Mouse (Mus musculus) right cerebral cortex, adult 18-20 months (tissue): ENCODE measurements at regions not wholly inside any gene's neighbourhood (a gene's known extent, or its start where the extent isn't known, plus 50 kb on each side); places are given as distances from the start of the nearest gene placed in this dataset.
"Not testable (repeated sequence)": the region's sequence is repeated elsewhere in the genome, so short reads cannot be mapped to it uniquely, and the experiment has no call there.

ENCODE experiments used
- DNase-seq: peaks from one replicate; pipeline ENCODE4 v3.0.0; 2022; ENCODE audit warnings: mixed read lengths

DNA sequence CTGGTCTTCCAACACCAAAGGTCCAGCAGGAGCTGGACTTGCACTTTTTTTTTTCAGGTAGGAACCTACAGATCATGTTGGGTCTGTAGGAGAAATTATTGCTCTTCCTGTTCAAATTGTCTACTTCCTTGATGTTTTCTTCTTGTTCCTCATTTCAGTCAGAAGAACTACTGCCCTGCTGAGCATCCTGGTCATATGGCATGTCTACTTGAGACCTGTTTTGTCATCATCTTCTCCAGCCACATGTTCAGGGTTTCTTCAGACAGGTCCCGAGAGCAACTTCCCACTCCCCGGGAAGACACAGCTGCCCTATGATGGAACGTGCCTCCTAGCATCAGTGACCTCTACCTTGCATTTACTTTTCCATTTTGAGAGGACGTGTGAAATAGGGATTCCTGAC, 132.6 kb upstream of the Klf4 start:
- DNase-seq: no peak

DNA sequence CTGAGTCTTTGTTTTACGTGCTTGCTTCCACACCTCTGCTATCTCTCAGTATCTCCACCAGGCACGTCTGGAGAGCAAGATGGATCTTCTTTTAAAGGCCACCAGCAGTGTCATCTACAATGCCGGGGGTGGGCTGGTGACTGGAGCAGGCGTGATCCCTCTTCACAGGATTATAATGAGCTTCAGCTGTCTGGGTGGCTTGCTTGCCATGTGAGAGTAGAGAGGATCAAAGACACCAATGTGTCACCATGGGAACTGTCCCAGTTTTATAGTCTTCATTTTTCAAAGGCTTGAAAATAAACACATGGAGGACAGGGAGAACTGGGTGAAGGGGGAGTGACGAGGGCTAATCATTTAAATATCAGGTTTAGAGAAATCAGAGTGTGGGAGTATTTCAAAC, 131.6 kb upstream of the Klf4 start:
- peak; percentile 21 for DNase-seq

DNA sequence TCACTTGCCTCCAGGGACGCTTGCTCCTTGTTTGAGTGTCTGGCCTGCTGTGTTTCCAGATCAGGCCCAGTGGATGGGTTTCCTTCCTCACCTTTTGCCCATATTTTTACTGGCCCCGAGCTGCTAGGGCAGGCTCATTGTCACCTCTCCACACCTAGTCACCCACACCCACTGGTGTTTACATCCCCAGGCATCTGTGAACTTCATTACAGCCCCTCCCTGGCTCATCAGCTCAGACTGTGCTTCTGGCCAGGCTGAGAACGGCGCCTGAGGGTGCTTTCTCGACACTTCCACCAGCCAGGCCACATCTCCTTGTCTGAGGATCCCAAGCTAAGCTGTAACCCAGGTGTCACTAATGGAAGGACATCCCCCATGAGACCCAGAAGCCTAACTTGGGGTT, 129.8 kb upstream of the Klf4 start:
- DNase-seq: no peak

DNA sequence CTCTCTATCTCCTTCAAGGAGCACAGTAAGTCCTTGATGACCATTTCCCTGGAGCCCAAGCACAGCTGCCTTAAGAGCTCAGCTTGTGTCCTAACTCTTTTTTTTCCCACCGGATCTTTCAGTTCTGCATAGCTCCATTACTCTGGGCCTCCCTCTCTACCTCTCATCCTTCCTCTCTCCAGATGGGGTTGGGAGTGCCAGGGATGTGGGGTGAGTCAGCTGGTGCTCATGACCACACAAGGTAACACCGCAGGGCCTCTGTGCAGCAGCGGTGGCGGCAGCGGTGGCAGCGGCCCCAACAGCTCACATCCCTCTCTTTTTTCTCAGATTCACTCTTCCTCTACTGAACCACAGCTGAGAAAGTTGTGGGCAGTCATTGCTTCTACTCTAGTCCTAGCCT, 126.6 kb upstream of the Klf4 start:
- DNase-seq: no peak

DNA sequence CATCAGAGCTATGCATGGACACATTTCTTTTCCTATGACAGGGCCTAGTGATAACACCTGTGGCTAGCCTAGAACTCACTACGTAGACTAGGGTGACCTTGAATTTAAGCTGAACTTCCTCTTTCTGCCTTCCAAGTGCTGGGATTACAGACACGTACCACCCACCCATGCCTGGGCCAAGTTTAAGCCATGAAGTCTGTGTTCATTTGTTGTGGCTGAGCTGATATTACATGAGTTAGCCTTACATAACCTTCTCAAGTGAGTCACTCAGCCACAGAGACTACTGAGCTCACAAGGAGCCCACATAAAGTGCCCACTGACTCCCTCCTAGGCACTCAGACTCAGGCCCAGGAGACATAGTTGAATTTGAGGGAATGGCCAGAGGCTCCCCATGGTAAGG, 123.1 kb upstream of the Klf4 start:
- DNase-seq: no peak

DNA sequence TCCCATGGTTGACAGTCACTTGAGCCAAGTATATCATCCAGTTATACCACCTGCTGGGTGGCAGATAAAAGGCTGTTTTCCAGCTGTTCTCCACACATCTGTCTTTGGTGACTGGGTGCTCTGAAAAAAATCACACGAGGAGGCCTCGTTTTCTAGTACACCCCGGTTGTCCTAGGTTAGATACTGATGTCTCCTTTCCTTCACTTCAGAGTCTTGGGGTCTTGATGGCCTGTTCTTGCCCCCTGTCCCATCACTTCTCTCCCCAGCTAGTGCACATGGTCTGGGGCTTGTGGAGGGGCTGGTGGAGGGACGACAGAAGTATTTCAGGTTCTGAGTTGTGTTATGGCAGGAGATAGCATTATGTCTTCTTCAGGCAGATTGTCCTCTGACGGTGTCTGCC, 120.4 kb upstream of the Klf4 start:
- DNase-seq: no peak

DNA sequence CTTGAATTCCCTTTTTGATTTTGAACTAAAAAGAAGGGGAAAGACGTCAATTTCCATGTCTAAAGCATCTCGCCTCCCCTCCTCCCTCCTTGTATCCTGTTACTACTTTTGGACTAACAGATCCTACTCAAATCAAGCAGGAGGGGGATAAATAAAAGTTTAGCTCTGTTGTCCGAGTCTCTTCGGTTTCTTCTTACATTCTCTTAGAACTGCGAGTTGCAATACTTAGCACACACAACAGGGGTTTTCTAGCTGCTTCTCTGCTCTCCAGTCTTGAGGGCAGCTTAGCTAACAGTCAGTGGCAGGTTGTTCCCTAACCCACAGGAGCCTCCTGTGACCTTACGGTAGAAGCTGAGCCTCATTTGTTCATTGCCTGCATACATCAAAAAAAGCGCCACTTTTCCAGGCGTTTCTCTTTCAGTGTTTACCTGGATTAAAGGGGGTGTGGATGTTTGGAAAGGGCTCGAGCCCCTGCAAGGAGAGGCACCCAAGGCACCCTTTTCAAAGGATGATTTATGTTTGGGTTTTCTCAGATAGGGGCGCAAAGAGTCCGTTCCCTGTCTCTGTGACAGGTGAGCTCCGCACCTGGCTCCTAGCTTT, 119.6 kb upstream of the Klf4 start:
- no peak for DNase-seq

DNA sequence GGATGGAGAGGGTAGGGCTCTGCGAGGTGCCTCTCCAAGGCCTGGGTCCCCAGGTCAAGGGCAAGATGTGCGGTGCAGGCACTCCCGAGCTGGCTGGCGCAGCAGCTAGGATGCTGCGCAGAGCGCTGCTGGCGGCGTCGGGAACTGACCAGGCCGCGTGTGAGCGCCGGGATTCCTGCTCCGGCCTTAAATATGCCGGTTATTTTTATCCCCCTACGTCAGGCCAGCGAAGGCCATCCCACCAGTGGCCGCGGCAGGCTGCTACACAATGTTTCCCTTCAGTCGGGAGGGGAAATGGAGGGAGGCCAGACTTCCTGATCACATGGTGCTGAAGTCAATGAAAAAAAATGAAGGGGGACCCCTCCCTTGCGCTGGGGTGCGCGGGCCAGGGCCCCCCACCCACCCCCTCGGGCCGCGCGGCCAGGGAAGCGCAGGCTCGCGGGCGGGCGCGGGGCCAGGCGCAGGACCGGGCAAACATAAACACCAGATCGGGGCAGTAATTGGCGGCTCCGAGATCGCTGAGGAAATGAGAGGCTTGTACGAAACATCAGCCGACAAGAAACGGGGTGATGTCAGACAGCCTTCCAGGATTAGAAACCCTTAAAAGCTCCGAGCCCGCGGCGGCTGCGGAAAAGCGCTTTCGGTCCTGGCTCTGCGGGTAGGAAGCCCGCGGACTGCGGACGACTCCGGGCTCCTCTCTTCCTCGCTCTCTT, 118.9 kb upstream of the Klf4 start:
- peak; percentile 86 for DNase-seq

DNA sequence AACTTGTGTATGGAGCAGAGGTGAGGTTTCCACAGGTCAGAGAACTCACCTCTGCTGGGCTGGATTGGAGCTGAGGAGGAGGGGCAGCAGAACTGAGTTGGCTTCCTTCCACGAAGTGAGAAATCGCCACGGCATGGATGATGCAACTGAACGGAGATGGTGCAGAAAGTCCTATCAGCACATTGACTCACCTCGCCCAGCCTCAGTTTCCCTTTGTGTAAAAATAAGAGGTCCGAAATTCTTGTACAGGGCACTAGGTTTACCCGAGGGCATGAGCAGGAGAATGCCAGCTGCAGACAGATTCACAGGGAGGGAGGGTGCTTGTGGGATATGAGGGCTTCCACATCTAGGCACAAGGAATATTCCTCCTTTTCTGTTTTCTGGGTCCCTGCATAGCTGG, 117.9 kb upstream of the Klf4 start:
- no peak for DNase-seq

DNA sequence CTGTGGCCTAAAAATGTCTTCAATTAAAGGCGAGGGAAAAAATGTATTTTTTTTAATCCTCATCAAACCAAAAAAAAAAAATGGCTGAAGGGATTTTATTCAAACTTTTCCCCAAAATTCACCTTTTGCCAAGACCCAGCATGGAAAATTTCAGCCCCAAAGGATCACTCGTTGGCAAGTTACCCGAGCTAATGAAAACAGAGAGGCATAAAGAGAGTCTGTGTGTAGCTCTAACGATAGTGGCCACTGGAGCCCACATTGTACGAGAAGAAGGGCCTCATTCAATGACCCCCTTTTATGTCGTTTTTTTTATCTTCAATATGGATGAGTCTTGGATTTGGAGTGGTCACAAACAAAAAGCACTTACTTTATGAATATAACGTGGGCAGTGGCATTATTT, 116.1 kb upstream of the Klf4 start:
- DNase-seq: no peak

DNA sequence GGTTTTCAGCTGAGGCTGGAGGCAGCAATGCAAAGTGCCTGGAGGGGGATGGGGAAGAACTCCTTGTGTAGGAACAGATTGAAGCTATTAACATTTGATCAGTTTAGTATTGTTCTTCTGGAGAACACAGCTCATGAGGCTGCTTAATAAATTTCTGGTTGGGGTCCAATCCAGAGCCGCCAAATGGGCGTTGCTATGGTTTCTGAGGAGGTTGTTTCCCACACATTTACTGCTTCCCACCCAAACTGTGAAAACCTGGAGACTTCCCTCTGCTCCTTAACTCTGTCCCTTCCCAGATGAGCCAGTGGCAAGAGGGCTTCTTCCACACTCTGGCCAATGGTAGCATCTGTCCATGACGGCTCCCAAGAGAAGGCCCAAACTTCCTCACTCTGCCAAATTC, 113.2 kb upstream of the Klf4 start:
- DNase-seq: no peak

DNA sequence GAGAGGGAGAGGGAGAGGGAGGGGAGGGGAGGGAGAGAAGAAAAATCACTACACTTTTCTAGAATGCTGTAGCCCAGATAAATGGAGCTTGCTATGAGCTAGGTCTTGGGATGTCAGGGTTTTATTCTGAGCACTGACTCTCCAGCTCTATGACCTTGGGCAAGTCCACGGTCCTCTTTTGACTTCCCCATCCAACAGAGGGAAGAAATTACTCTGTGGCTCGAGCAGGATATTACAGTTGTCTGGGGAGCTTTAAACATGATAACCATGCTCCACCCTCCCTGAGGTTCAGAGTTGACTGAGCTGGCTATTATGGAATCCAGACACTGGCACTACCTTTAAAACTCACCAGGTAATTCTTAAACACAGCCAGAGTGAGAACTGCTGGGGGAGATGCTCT, 112.6 kb upstream of the Klf4 start:
- DNase-seq: no peak

DNA sequence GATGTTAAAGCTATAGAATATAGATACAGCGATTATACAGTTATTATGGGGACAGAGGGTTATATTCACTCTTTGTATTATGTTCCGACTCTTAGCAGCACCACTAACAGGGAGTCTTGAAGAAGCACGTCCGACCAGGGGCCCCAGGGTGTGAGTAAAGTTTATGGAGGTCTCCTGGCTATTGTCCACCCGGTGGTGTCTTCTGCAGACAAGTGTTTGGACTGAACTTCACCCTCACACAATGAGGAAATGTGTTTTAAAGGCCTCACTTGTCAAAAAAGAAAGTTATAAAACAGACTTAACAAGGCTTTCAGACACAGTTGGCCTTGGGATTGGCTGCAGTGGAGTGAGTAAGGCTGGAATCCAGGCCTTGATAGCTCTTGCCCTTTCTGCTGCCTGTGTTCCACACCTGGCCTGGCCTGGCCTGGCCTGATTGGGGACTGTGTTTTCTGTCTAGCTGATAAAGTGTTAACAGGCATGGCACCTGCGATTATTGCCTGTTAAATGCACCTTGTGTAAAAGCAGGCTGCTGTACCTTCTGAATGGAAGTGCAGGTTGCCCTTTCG, 102.8 kb upstream of the Klf4 start:
- DNase-seq: no peak

DNA sequence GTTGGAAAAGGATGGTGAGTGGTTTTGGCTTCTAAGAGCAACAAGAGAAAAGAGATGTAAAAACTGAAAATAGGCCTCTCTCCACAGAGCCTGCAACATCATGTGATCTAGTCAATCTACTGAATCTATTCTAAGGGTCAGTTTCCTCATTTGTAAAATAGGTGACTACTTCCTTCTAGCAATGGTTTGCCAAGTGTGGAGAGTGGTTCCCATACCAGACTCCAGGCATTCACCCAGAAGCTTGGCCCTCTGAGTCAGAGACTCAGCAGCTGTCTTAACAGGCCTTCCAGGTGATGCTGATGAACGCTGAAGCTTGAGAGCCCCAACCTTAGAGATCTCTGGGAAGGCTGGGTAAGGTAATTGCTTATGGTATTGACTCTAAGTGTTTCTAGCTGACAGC, 98.9 kb upstream of the Klf4 start:
- DNase-seq: no peak

DNA sequence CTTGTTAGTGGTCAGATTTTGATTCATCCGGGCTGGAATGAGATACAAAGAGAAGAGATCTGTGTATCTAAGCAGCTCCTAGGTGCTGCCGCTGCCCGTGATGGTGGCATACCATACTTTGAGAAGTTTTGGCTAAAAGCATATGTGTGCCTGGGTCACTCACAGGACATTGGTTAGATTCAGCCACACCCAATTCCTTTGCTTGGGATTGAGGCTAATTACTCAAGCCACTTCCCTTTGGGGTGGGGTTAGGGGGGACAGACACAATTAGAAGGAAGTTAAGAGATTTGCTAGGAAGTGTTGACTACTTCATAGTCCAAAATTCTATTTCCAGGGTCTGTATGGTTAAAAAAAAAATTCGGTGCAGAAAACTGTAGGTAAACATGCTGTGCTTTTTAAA, 97.9 kb upstream of the Klf4 start:
- not testable (repeated sequence) for DNase-seq

DNA sequence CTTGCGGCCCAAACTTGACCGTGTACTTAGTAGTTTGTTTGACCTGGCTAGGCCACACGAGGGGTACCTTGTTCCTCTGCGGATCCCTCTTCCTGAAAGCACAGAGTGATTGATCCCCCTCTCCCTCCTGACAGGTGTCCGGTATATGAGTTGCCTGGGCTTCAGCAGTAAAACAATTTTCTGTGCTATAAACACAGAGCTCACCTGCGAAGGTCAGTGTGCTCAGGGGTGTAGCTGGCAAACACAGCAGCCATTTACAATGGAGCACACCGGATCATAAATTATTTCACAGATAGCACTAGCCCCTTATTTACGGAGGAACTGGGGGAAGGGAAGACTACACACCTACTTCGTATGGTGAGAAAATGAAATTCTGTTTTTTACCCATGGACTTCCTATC, 92.5 kb upstream of the Klf4 start:
- DNase-seq: no peak

DNA sequence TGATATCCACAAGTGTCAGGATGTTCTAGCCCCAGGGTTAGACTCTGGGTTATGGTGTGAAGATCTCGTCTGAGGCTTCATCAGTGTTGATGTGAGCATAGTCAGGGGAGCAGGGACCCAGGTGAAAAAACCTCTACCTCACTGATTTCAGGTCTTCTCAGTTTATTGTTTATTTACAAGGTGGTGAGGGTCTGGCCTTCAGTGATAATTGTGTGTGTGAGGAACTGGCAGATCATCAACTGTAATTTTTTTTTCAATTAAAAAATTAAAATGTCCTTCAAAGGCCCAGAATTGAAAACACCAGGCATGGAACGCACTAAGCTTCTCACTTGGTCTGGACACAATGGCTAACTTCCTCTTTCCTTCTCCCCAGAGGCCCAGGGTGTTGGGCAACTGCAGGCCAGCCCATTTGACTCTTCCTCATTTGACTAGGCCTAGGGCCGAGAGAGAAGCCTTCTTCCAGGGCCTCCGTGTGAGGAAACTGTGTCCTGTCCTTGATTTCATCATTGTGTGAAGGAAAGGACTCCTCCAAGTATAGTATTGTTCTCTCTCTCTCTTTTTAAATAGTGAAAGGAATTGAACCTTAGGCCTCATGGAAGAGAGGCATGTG, 91.0 kb upstream of the Klf4 start:
- no peak for DNase-seq

DNA sequence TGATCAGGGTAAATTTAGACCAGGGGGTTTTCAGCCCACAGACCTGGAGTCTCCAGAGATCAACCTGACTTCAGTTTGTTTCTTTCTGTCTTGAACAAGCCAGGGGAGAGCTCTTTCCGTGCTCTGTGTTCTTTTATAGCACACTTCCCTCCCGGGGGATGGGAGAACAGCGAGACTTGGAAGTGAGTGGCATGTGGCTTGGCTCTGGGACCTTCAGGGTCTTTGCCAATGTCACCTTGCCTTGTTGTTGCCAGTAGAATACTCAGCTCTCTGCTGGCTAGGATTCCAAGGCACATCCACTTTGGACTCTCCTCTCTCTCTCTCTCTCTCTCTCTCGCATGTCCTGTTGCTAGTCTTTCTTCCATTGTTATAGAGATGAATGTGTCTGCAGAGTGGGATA, 90.4 kb upstream of the Klf4 start:
- no peak for DNase-seq

DNA sequence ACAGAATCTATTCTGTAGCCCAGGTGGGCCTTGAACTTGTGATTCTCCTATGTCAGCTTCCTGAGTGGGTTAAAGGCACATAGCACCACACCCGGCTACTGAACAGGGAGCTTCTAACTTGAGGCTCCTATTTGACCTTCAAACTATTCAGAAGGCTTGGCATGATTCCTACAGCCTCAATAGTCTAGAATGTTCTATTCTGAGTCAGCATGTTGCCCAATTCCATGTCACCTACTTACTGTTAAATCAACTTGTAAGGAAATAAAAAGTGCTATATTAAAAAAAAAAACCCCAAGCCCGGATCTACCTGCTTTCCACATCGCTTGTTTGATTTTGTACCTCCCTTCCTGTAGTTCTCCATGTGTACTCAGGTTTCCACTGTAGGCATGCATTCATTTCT, 87.6 kb upstream of the Klf4 start:
- DNase-seq: no peak

DNA sequence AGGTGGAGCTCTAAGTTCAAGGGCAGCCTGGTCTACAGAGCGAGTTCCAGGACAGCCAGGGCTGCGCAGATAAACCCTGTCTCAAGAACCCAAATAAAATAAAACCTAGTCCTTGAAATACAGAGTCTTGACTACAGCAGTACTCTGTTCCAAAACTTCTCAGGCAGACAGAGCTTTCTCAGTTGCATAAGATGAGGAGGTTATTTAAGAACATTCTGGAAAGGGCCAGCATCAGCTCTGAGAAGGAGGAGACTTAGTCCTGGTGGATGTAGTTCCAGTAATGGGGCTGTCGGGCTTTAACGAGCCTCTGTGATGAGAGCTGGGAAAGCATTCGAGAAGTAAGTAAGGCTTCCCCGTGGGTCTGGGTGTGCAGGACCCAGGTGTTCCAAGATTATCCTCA, 83.5 kb upstream of the Klf4 start:
- no peak for DNase-seq

DNA sequence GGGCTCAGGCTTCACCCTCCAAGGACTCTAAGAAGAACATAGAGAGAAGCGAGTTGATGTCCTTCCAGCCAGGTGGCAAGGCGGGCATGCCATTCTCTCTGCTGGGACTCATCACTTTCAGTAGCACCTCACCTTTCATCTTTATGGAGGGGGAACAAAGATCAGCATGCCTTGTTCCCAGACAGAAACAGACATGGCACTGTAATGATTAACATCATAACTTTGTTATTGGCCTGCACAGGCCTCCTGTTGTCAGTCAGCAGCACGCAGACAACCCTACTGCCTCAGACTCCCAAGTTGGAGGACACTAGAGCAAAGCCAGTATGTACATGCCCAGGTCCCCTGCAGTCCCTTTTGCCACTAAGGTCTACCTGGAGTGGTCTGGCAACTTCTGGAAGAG, 81.3 kb upstream of the Klf4 start:
- DNase-seq: no peak

DNA sequence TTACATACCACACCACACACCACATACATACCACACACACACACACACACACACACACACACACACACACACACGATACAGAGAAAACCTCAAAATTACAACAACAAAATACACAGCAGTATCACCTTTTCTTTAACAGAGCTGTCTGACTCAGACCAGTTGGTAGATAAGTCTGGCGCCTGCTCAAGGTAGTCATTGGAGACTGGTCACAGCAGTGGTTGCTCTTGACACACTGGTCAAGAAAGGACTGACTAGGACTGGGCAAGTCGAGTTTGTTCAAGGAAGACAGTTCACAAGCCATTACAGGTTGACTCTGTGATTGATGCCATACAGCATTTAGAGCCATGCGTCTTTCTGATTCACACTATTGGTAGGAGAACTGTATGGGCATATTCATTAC, 78.7 kb upstream of the Klf4 start:
- DNase-seq: no peak

DNA sequence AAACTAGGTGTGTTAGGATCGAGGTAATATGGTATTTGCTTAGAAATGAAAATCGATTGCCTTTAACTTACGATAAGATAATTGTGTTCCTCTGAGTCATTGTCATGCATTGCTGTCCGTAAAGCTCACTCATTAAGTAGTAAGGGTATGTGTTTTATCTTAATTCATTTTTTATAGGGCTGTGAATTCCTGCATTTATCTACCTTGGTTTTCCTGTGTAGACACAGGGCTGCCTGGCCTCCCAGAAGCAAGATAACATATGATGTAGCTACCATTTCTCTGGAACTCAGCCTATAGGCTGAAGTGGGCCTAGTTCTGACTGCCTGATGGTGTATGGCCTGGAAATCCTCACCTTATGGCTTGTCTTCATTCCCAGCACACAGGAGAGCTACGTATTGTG, 76.9 kb upstream of the Klf4 start:
- no peak for DNase-seq

DNA sequence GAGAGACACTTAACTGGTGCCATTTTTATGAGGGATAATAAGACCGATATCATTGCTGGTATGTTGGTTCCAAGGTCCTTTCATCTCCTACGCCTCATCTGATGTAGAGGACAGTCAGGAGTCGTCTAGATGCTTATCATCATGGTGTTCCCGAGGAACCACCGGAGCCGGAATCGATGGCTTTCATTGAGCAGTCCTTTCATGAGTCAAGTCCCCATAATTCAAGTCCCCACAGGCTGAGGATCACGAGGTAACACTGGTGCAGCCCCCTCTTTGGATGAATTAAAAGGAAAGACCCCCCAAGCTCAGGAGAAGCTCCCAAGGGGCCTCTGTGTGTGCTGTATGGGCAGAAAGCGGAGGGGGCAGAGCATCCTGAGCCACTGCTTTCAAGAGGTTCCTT, 73.3 kb upstream of the Klf4 start:
- DNase-seq: no peak

DNA sequence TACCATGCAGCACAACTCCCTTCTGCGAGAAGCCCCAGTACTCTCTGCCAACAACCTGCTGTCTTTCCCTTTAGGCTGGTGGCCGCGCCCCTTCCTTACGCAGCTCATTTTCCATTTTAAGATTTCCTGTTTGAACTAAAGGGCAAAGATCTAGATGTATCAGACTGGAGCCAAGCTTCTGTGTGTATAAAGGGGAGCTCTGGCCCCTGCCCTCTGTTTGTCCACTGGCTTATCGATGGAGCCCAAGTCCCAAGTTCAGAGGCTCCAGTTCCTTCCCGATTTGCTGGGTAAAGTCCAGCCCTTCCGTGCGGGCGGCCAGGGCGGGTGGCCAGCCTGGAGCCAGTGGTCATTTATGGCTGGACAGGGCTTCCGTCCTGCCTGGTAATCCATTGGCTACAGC, 72.6 kb upstream of the Klf4 start:
- no peak for DNase-seq
